Mouse (Mus musculus): ENCODE data around the gene Rab11b. TPM values are rescaled to one million over a fixed set of nuclear protein-coding genes. Genes with fewer than 3 reads are reported as not detected.
"Not testable (repeated sequence)": the region's sequence is repeated elsewhere in the genome, so short reads cannot be mapped to it uniquely, and the experiment has no call there.

Rab11b gene
- polyA plus RNA-seq, 1 experiment from 2014 or later, result 209 TPM

- no peak for ATAC-seq (replicated peaks; ENCODE audit: low FRiP score, low TSS enrichment, low read depth)
- H3K4me1 ChIP-seq (replicated peaks; ENCODE audit: control insufficient read depth, insufficient read depth, low read length), result no peaks in the 10 kb centered on the region
- H3K4me2 ChIP-seq (ENCODE audit: low read length), result no peak overlapping the region
- H3K36me3 ChIP-seq (ENCODE audit: control insufficient read depth, insufficient read depth, low read length), result peaks cover 41% of the 10 kb centered on the region
- no peaks in the 10 kb centered on the region for H3K27me3 ChIP-seq (replicated peaks; ENCODE audit: control insufficient read depth, insufficient read depth, low read length)
- no peak overlapping the region for H3K9ac ChIP-seq (ENCODE audit: low read length)
- no peaks in the 10 kb centered on the region for H3K9me3 ChIP-seq (ENCODE audit: control insufficient read depth, low read length)
- H3K27ac ChIP-seq (ENCODE audit: low read depth), result no peak overlapping the region
- H3K4me3 ChIP-seq (ENCODE audit: low read depth, low read length), result no peak overlapping the region
- no peak for DNase-seq (ENCODE audit: low spot score)
- WGBS, result 60% methylated on average over 5 of the region's 5 CpGs
Observed at GRCm38 (mm10) chr17:33744686-33745384, 15.5 kb downstream of the Rab11b start.

- 0 out of 2 replicates have a peak, but pooled peaks have one; percentile 55 for ATAC-seq (replicated peaks; ENCODE audit: low FRiP score, low TSS enrichment, low read depth)
- 100% methylated on average over 1 of the region's 1 CpGs for WGBS
Observed at GRCm38 (mm10) chr17:33742420-33742819, 17.9 kb downstream of the Rab11b start.

GRCm38 (mm10) chr17:33733526-33733925 is 26.8 kb downstream of the Rab11b start:
- ATAC-seq (replicated peaks; ENCODE audit: low FRiP score, low TSS enrichment, low read depth); H3K4me1 ChIP-seq (replicated peaks; ENCODE audit: control insufficient read depth, insufficient read depth, low read length); H3K36me3 ChIP-seq (ENCODE audit: control insufficient read depth, insufficient read depth, low read length); H3K27ac ChIP-seq (ENCODE audit: low read depth); H3K4me3 ChIP-seq (ENCODE audit: low read depth, low read length); H3K4me2 ChIP-seq (ENCODE audit: low read length); H3K27me3 ChIP-seq (replicated peaks; ENCODE audit: control insufficient read depth, insufficient read depth, low read length); H3K9me3 ChIP-seq (ENCODE audit: control insufficient read depth, low read length); H3K9ac ChIP-seq (ENCODE audit: low read length); DNase-seq (ENCODE audit: low spot score): not testable (repeated sequence)
- WGBS, result 75% methylated on average over 10 of the region's 10 CpGs

More at GRCm38 (mm10) chr17:33742420-33742819, 17.9 kb downstream of the Rab11b start:
- no peak for DNase-seq (ENCODE audit: low spot score)
- Histone ChIP-seq H3K9ac (ENCODE audit: low read length) (no peak overlapping the region), H3K27me3 (replicated peaks; ENCODE audit: control insufficient read depth, insufficient read depth, low read length) (no peaks in the 10 kb centered on the region), H3K9me3 (ENCODE audit: control insufficient read depth, low read length) (no peaks in the 10 kb centered on the region), H3K4me2 (ENCODE audit: low read length) (no peak overlapping the region), H3K27ac (ENCODE audit: low read depth) (no peak overlapping the region), H3K36me3 (ENCODE audit: control insufficient read depth, insufficient read depth, low read length) (peaks cover 18% of the 10 kb centered on the region), H3K4me1 (replicated peaks; ENCODE audit: control insufficient read depth, insufficient read depth, low read length) (no peaks in the 10 kb centered on the region), H3K4me3 (ENCODE audit: low read depth, low read length) (no peak overlapping the region)

GRCm38 (mm10) chr17:33732556-33733083 is 27.7 kb downstream of the Rab11b start:
- DNase-seq (ENCODE audit: low spot score), result peak; percentile 27
- not testable (repeated sequence) for H3K4me2 ChIP-seq (ENCODE audit: low read length); H3K9ac ChIP-seq (ENCODE audit: low read length); H3K4me1 ChIP-seq (replicated peaks; ENCODE audit: control insufficient read depth, insufficient read depth, low read length); ATAC-seq (replicated peaks; ENCODE audit: low FRiP score, low TSS enrichment, low read depth); H3K27me3 ChIP-seq (replicated peaks; ENCODE audit: control insufficient read depth, insufficient read depth, low read length); H3K4me3 ChIP-seq (ENCODE audit: low read depth, low read length); H3K36me3 ChIP-seq (ENCODE audit: control insufficient read depth, insufficient read depth, low read length); H3K9me3 ChIP-seq (ENCODE audit: control insufficient read depth, low read length); H3K27ac ChIP-seq (ENCODE audit: low read depth)
- 61% methylated on average over 9 of the region's 9 CpGs for WGBS

GRCm38 (mm10) chr17:33729215-33729614 is 31.1 kb downstream of the Rab11b start:
- Histone ChIP-seq H3K4me2 (ENCODE audit: low read length) (no peak overlapping the region), H3K9ac (ENCODE audit: low read length) (no peak overlapping the region), H3K27ac (ENCODE audit: low read depth) (no peak overlapping the region), H3K36me3 (ENCODE audit: control insufficient read depth, insufficient read depth, low read length) (no peaks in the 10 kb centered on the region), H3K4me1 (replicated peaks; ENCODE audit: control insufficient read depth, insufficient read depth, low read length) (no peaks in the 10 kb centered on the region), H3K27me3 (replicated peaks; ENCODE audit: control insufficient read depth, insufficient read depth, low read length) (no peaks in the 10 kb centered on the region), H3K9me3 (ENCODE audit: control insufficient read depth, low read length) (no peaks in the 10 kb centered on the region), H3K4me3 (ENCODE audit: low read depth, low read length) (no peak overlapping the region)
- ATAC-seq (replicated peaks; ENCODE audit: low FRiP score, low TSS enrichment, low read depth) (no peak), DNase-seq (ENCODE audit: low spot score) (no peak)
- WGBS, result 66% methylated on average over 2 of the region's 2 CpGs

- Histone ChIP-seq H3K27me3 (replicated peaks; ENCODE audit: control insufficient read depth, insufficient read depth, low read length) (no peaks in the 10 kb centered on the region), H3K4me3 (ENCODE audit: low read depth, low read length) (no peak overlapping the region), H3K4me2 (ENCODE audit: low read length) (no peak overlapping the region), H3K27ac (ENCODE audit: low read depth) (no peak overlapping the region), H3K9me3 (ENCODE audit: control insufficient read depth, low read length) (no peaks in the 10 kb centered on the region), H3K9ac (ENCODE audit: low read length) (no peak overlapping the region), H3K4me1 (replicated peaks; ENCODE audit: control insufficient read depth, insufficient read depth, low read length) (no peaks in the 10 kb centered on the region), H3K36me3 (ENCODE audit: control insufficient read depth, insufficient read depth, low read length) (no peaks in the 10 kb centered on the region)
- ATAC-seq (replicated peaks; ENCODE audit: low FRiP score, low TSS enrichment, low read depth), result no peak
- 79% methylated on average over 2 of the region's 2 CpGs for WGBS
- no peak for DNase-seq (ENCODE audit: low spot score)
Observed at GRCm38 (mm10) chr17:33728396-33728795, 31.9 kb downstream of the Rab11b start.

GRCm38 (mm10) chr17:33719736-33720378 is 40.5 kb downstream of the Rab11b start:
- H3K4me3 ChIP-seq (ENCODE audit: low read depth, low read length), result no peak overlapping the region
- H3K4me1 ChIP-seq (replicated peaks; ENCODE audit: control insufficient read depth, insufficient read depth, low read length), result 0 out of 2 replicates have a peak, but pooled peaks cover 5% of the 10 kb centered on the region
- WGBS, result 93% methylated on average over 7 of the region's 7 CpGs
- no peak overlapping the region for H3K4me2 ChIP-seq (ENCODE audit: low read length)
- H3K9me3 ChIP-seq (ENCODE audit: control insufficient read depth, low read length), result no peaks in the 10 kb centered on the region
- H3K9ac ChIP-seq (ENCODE audit: low read length), result no peak overlapping the region
- DNase-seq (ENCODE audit: low spot score), result no peak
- no peaks in the 10 kb centered on the region for H3K36me3 ChIP-seq (ENCODE audit: control insufficient read depth, insufficient read depth, low read length)
- no peak for ATAC-seq (replicated peaks; ENCODE audit: low FRiP score, low TSS enrichment, low read depth)
- no peak overlapping the region for H3K27ac ChIP-seq (ENCODE audit: low read depth)
- no peaks in the 10 kb centered on the region for H3K27me3 ChIP-seq (replicated peaks; ENCODE audit: control insufficient read depth, insufficient read depth, low read length)

- DNase-seq (ENCODE audit: low spot score) (no peak), ATAC-seq (replicated peaks; ENCODE audit: low FRiP score, low TSS enrichment, low read depth) (peak; percentile 26; the same call in 1 of the 2 replicates)
- H3K27me3 ChIP-seq (replicated peaks; ENCODE audit: control insufficient read depth, insufficient read depth, low read length), result no peaks in the 10 kb centered on the region
- H3K27ac ChIP-seq (ENCODE audit: low read depth), result peak overlapping the region; percentile 7; the same call in 1 of the 2 replicates
- no peak overlapping the region for H3K9ac ChIP-seq (ENCODE audit: low read length)
- 48% methylated on average over 10 of the region's 10 CpGs for WGBS
- no peaks in the 10 kb centered on the region for H3K9me3 ChIP-seq (ENCODE audit: control insufficient read depth, low read length)
- H3K4me2 ChIP-seq (ENCODE audit: low read length), result peak overlapping the region; percentile 35
- 0 out of 2 replicates have a peak, but pooled peaks cover 5% of the 10 kb centered on the region for H3K4me1 ChIP-seq (replicated peaks; ENCODE audit: control insufficient read depth, insufficient read depth, low read length)
- peak overlapping the region; percentile 89 for H3K4me3 ChIP-seq (ENCODE audit: low read depth, low read length)
- no peaks in the 10 kb centered on the region for H3K36me3 ChIP-seq (ENCODE audit: control insufficient read depth, insufficient read depth, low read length)
Observed at GRCm38 (mm10) chr17:33718944-33719725, 41.2 kb downstream of the Rab11b start.
